Mouse (Mus musculus): Measurements from ENCODE around the gene Tspan2. TPM values are rescaled to one million over a fixed set of nuclear protein-coding genes. Genes with fewer than 3 reads are reported as not detected.
A peak's percentile ranks its signal among the peaks of the same experiment; 100 is the strongest.

The Tspan2 gene
- polyA plus RNA-seq, 1 experiment from 2014 or later: 7.1 TPM

- no peak overlapping the region for H3K4me2 ChIP-seq (ENCODE audit: low read depth, severe bottlenecking)
- no peaks in the 10 kb centered on the region for H3K27me3 ChIP-seq (ENCODE audit: control insufficient read depth, insufficient read depth, low read length)
- no peaks in the 10 kb centered on the region for H3K36me3 ChIP-seq (ENCODE audit: control insufficient read depth, insufficient read depth, low read length)
- no peak overlapping the region for H3K27ac ChIP-seq (replicated peaks; ENCODE audit: low read depth, low read length)
- H3K4me1 ChIP-seq (ENCODE audit: control insufficient read depth, insufficient read depth, low read length): 0 out of 2 replicates have a peak, but pooled peaks cover 2% of the 10 kb centered on the region
- H3K4me3 ChIP-seq (ENCODE audit: low read depth, low read length): no peak overlapping the region
- ATAC-seq (ENCODE audit: insufficient number of reproducible peaks, low FRiP score, low TSS enrichment, low read depth): no peak
- no peak overlapping the region for H3K9ac ChIP-seq (ENCODE audit: low read length)
- no peak for DNase-seq (ENCODE audit: low spot score)
- no peaks in the 10 kb centered on the region for H3K9me3 ChIP-seq (ENCODE audit: control insufficient read depth, low read length)
- 64% methylated on average over 5 of the region's 5 CpGs for WGBS
Observed at GRCm38 (mm10) chr3:102729416-102729815, 4.9 kb upstream of the Tspan2 start.

- Histone ChIP-seq H3K27ac (replicated peaks; ENCODE audit: low read depth, low read length) (no peak overlapping the region), H3K36me3 (ENCODE audit: control insufficient read depth, insufficient read depth, low read length) (no peaks in the 10 kb centered on the region), H3K9ac (ENCODE audit: low read length) (no peak overlapping the region), H3K4me1 (ENCODE audit: control insufficient read depth, insufficient read depth, low read length) (0 out of 2 replicates have a peak, but pooled peaks cover 2% of the 10 kb centered on the region), H3K27me3 (ENCODE audit: control insufficient read depth, insufficient read depth, low read length) (0 out of 2 replicates have a peak, but pooled peaks cover 2% of the 10 kb centered on the region), H3K4me2 (ENCODE audit: low read depth, severe bottlenecking) (no peak overlapping the region), H3K9me3 (ENCODE audit: control insufficient read depth, low read length) (no peaks in the 10 kb centered on the region), H3K4me3 (ENCODE audit: low read depth, low read length) (no peak overlapping the region)
- ATAC-seq (ENCODE audit: insufficient number of reproducible peaks, low FRiP score, low TSS enrichment, low read depth): no peak
- WGBS: 73% methylated on average over 3 of the region's 3 CpGs
- no peak for DNase-seq (ENCODE audit: low spot score)
Observed at GRCm38 (mm10) chr3:102731112-102731511, 3.2 kb upstream of the Tspan2 start.

GRCm38 (mm10) chr3:102732619-102733018 lies 1.7 kb upstream of the Tspan2 start:
- Histone ChIP-seq H3K27me3 (ENCODE audit: control insufficient read depth, insufficient read depth, low read length) (0 out of 2 replicates have a peak, but pooled peaks cover 2% of the 10 kb centered on the region), H3K27ac (replicated peaks; ENCODE audit: low read depth, low read length) (no peak overlapping the region), H3K4me1 (ENCODE audit: control insufficient read depth, insufficient read depth, low read length) (0 out of 2 replicates have a peak, but pooled peaks cover 2% of the 10 kb centered on the region), H3K36me3 (ENCODE audit: control insufficient read depth, insufficient read depth, low read length) (no peaks in the 10 kb centered on the region), H3K4me3 (ENCODE audit: low read depth, low read length) (no peak overlapping the region), H3K9ac (ENCODE audit: low read length) (no peak overlapping the region), H3K4me2 (ENCODE audit: low read depth, severe bottlenecking) (no peak overlapping the region), H3K9me3 (ENCODE audit: control insufficient read depth, low read length) (no peaks in the 10 kb centered on the region)
- no peak for ATAC-seq (ENCODE audit: insufficient number of reproducible peaks, low FRiP score, low TSS enrichment, low read depth)
- DNase-seq (ENCODE audit: low spot score): no peak
- 92% methylated on average over 4 of the region's 4 CpGs for WGBS

- 90% methylated on average over 3 of the region's 3 CpGs for WGBS
Observed at GRCm38 (mm10) chr3:102733050-102733449, 1.3 kb upstream of the Tspan2 start.

GRCm38 (mm10) chr3:102733936-102734312 lies 405 bp upstream of the Tspan2 start:
- H3K4me2 ChIP-seq (ENCODE audit: low read depth, severe bottlenecking): peak overlapping the region; percentile 71
- peak overlapping the region; percentile 76 for H3K4me3 ChIP-seq (ENCODE audit: low read depth, low read length)
- H3K27ac ChIP-seq (replicated peaks; ENCODE audit: low read depth, low read length): no peak overlapping the region
- no peak for ATAC-seq (ENCODE audit: insufficient number of reproducible peaks, low FRiP score, low TSS enrichment, low read depth)
- WGBS: 35% methylated on average over 6 of the region's 6 CpGs
- no peak for DNase-seq (ENCODE audit: low spot score)
- H3K36me3 ChIP-seq (ENCODE audit: control insufficient read depth, insufficient read depth, low read length): no peaks in the 10 kb centered on the region
- H3K4me1 ChIP-seq (ENCODE audit: control insufficient read depth, insufficient read depth, low read length): peaks cover 2% of the 10 kb centered on the region; the same call in 1 of the 2 replicates
- H3K9me3 ChIP-seq (ENCODE audit: control insufficient read depth, low read length): no peaks in the 10 kb centered on the region
- peak overlapping the region; percentile 71; the same call in 1 of the 2 replicates for H3K9ac ChIP-seq (ENCODE audit: low read length)
- H3K27me3 ChIP-seq (ENCODE audit: control insufficient read depth, insufficient read depth, low read length): 0 out of 2 replicates have a peak, but pooled peaks cover 2% of the 10 kb centered on the region

More at GRCm38 (mm10) chr3:102733050-102733449, 1.3 kb upstream of the Tspan2 start:
- Histone ChIP-seq H3K4me1 (ENCODE audit: control insufficient read depth, insufficient read depth, low read length) (0 out of 2 replicates have a peak, but pooled peaks cover 2% of the 10 kb centered on the region), H3K9me3 (ENCODE audit: control insufficient read depth, low read length) (no peaks in the 10 kb centered on the region), H3K36me3 (ENCODE audit: control insufficient read depth, insufficient read depth, low read length) (no peaks in the 10 kb centered on the region), H3K4me2 (ENCODE audit: low read depth, severe bottlenecking) (no peak overlapping the region), H3K27me3 (ENCODE audit: control insufficient read depth, insufficient read depth, low read length) (0 out of 2 replicates have a peak, but pooled peaks cover 2% of the 10 kb centered on the region), H3K27ac (replicated peaks; ENCODE audit: low read depth, low read length) (no peak overlapping the region), H3K4me3 (ENCODE audit: low read depth, low read length) (no peak overlapping the region), H3K9ac (ENCODE audit: low read length) (no peak overlapping the region)
- no peak for DNase-seq (ENCODE audit: low spot score)
- no peak for ATAC-seq (ENCODE audit: insufficient number of reproducible peaks, low FRiP score, low TSS enrichment, low read depth)

- Histone ChIP-seq H3K9ac (ENCODE audit: low read length) (peak overlapping the region; percentile 71), H3K27ac (replicated peaks; ENCODE audit: low read depth, low read length) (no peak overlapping the region), H3K36me3 (ENCODE audit: control insufficient read depth, insufficient read depth, low read length) (no peaks in the 10 kb centered on the region), H3K27me3 (ENCODE audit: control insufficient read depth, insufficient read depth, low read length) (0 out of 2 replicates have a peak, but pooled peaks cover 2% of the 10 kb centered on the region), H3K4me1 (ENCODE audit: control insufficient read depth, insufficient read depth, low read length) (peaks cover 2% of the 10 kb centered on the region; the same call in 1 of the 2 replicates), H3K4me3 (ENCODE audit: low read depth, low read length) (peak overlapping the region; percentile 76), H3K9me3 (ENCODE audit: control insufficient read depth, low read length) (no peaks in the 10 kb centered on the region), H3K4me2 (ENCODE audit: low read depth, severe bottlenecking) (peak overlapping the region; percentile 71)
- 1% methylated on average over 33 of the region's 33 CpGs for WGBS
- ATAC-seq (ENCODE audit: insufficient number of reproducible peaks, low FRiP score, low TSS enrichment, low read depth): peak; percentile 78
- peak; percentile 63 for DNase-seq (ENCODE audit: low spot score)
Observed at GRCm38 (mm10) chr3:102735031-102735558, 766 bp downstream of the Tspan2 start.

- Histone ChIP-seq H3K4me2 (ENCODE audit: low read depth, severe bottlenecking) (peak overlapping the region; percentile 71), H3K9me3 (ENCODE audit: control insufficient read depth, low read length) (no peaks in the 10 kb centered on the region), H3K27ac (replicated peaks; ENCODE audit: low read depth, low read length) (no peak overlapping the region), H3K4me3 (ENCODE audit: low read depth, low read length) (peak overlapping the region; percentile 76), H3K27me3 (ENCODE audit: control insufficient read depth, insufficient read depth, low read length) (0 out of 2 replicates have a peak, but pooled peaks cover 2% of the 10 kb centered on the region), H3K4me1 (ENCODE audit: control insufficient read depth, insufficient read depth, low read length) (peaks cover 2% of the 10 kb centered on the region; the same call in 1 of the 2 replicates), H3K36me3 (ENCODE audit: control insufficient read depth, insufficient read depth, low read length) (no peaks in the 10 kb centered on the region), H3K9ac (ENCODE audit: low read length) (no peak overlapping the region)
- no peak for DNase-seq (ENCODE audit: low spot score)
- WGBS: 60% methylated on average over 6 of the region's 6 CpGs
- ATAC-seq (ENCODE audit: insufficient number of reproducible peaks, low FRiP score, low TSS enrichment, low read depth): 0 out of 2 replicates have a peak, but pooled peaks have one; percentile 13
Observed at GRCm38 (mm10) chr3:102735638-102736037, 1.3 kb downstream of the Tspan2 start.

- H3K4me2 ChIP-seq (ENCODE audit: low read depth, severe bottlenecking): no peak overlapping the region
- WGBS: 78% methylated on average over 6 of the region's 6 CpGs
- peaks cover 2% of the 10 kb centered on the region; the same call in 1 of the 2 replicates for H3K4me1 ChIP-seq (ENCODE audit: control insufficient read depth, insufficient read depth, low read length)
- DNase-seq (ENCODE audit: low spot score) (no peak), ATAC-seq (ENCODE audit: insufficient number of reproducible peaks, low FRiP score, low TSS enrichment, low read depth) (no peak)
- no peak overlapping the region for H3K27ac ChIP-seq (replicated peaks; ENCODE audit: low read depth, low read length)
- H3K9me3 ChIP-seq (ENCODE audit: control insufficient read depth, low read length): no peaks in the 10 kb centered on the region
- no peak overlapping the region for H3K9ac ChIP-seq (ENCODE audit: low read length)
- H3K27me3 ChIP-seq (ENCODE audit: control insufficient read depth, insufficient read depth, low read length): 0 out of 2 replicates have a peak, but pooled peaks cover 2% of the 10 kb centered on the region
- no peak overlapping the region for H3K4me3 ChIP-seq (ENCODE audit: low read depth, low read length)
- no peaks in the 10 kb centered on the region for H3K36me3 ChIP-seq (ENCODE audit: control insufficient read depth, insufficient read depth, low read length)
Observed at GRCm38 (mm10) chr3:102736436-102736835, 2.1 kb downstream of the Tspan2 start.
